Mouse (Mus musculus): ENCODE results near the gene Gmds. TPM values are rescaled to one million over a fixed set of nuclear protein-coding genes. Genes with fewer than 3 reads are reported as not detected.
A peak's percentile ranks its signal among the peaks of the same experiment; 100 is the strongest.

Gene Gmds
- total RNA-seq, 2 experiments from 2014 or later: 5.5 to 8.8 TPM

DNA sequence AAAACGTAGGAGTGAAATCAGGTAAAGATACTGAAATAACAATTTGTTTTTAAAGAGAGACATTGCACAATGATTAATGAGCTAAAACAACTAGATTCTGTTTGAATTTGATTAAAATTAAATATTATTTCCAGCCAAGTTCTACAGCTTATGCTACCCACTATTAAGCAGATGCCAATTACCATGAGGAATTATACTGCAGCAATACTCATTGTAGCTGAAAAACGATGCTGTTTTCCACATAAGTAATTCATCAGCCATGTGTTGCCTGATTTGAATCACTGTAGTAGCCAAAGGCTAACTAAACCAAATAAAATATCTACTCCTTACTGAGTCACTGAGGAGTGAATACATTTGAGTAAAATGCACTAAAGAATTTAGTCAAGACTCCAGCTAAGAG, 180.3 kb downstream of the Gmds start:
- DNase-seq: no peak

DNA sequence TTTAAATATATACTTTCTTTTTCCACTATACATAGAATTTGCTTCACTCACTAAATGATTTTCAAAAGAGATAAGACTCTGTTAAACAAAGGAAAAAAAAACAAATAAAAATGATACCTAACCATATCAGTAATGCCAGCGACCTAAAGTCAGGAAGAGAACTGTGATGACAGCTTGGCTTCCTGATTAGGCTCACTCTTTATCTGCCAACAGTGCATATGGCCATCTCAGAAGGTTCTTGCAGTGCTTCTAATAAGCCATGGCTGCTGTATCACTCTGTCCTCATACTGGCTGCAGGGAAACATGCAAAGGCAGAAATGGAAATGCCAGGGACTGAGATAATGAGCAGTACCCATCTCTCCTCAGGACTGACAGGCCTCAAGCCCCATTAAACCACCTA, 192.6 kb downstream of the Gmds start:
- no peak for DNase-seq

DNA sequence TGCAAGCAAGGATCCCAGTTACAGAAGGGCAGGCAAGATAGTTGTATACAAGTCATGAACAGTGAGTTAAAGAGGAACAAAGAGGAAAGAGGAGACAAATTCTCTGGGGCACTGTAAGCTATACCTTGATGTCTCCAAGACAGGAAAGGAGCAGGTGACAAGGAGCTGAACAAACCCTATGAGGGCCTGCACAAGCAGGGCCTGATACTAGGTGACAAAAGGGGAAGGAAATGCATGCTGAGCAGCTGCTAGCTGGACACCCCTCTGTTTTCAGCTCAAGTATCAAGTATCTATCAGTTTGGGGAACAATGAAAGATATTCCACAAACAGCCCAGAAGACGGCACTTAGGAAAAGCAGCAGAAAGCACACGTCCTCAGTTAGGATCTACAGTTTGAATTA, 193.4 kb downstream of the Gmds start:
- DNase-seq: no peak

DNA sequence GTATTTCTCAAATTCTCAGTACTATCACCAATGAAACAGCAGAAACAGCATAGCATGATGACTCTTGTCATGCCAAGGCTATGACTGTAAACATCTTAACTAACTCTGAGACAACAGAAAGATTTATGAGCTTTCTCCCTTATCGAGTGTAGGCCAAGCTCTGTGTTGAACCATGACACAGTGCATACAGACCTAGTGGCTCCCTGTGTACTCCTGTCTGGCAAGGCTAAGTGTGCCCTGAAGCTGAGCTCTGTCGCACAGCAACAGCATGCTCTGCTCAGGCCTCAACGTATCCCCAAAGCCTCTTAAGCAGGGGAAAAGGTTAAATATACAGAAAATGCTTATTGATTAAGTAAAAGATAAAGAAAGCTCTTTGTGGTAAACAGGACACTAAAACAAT, 194.9 kb downstream of the Gmds start:
- no peak for DNase-seq

DNA sequence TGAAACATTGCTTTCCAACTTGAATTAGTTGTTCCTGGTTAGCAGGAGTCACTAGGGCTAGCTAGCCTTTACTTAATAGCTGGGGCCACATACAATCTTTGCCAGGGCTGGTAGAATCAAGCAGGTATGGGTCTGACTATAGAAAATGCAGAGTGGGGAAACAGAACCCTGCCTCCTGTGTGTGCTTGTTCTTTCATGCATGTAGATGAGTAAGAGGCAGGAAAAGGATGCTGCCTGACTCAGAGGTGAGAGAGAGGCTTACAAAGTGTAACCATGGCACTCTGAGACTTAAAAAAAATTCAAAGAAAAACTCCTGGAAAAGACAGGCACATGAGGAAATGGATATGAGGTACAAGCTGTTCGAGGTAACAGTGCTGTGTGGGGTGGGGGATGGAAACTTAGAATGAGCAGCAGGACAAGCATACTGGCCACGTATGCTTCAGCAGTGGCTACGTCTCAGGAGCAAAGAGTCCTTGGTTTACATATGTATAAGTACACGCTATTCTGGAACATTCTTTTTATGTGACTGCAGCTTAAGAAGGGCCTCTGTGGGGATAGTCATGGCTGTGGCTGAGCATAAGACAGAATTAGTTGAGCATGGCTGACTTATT, 203.8 kb downstream of the Gmds start:
- DNase-seq: no peak

DNA sequence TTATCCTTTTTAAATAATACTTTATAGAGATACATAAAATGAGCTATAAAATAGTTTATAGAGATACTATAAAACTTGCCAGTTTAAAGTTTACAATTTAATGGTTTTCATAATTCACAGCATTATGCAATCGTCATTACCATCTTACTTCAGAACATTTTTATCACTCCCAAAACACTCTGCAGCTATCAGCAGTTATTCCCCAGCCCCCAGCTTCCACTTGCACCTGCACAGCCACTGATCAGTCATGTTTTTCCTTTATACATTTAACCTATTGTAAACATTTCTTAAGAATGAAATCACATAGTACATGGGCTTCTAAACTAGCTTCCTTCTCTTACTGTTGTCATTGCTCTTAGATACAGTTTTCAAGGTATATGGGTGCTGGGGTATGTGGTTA, 208.6 kb downstream of the Gmds start:
- no peak for DNase-seq

DNA sequence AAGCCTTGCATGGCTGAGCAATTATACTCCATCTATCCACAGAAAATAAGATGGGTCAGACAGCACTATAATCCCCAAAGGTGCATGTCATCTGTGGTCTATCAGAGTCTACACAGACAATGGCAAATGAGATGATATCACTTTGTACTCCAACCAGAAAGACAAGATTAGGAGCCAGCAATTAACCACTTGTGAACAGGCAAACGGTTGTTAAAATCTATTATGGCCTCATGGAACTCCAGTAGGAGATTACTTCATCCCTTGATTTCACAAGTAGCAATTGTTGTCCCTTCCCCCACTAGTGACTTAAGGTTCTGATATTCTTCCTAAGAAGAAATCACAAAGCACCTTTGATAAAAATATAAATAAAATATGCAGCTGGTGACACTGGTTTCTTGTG, 220.2 kb downstream of the Gmds start:
- no peak for DNase-seq

DNA sequence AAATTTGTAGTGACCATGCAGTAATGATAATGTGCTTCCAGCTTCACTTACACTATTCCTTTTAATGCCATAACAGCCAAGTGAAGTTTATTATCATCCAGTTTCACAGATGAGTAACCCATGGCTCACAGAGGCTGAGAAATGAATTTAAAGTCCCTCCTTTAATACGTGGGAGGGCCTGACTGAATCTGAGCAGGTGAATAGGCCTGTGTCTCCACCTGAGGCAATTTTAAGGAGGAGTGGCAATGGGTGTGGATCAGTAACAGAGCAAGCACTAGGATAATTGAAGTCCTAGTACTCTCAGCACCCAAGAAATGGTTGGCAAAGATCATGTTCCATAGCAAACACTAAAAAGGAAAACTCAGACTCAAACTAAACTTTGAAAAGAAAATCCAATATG, 223.1 kb downstream of the Gmds start:
- DNase-seq: no peak

DNA sequence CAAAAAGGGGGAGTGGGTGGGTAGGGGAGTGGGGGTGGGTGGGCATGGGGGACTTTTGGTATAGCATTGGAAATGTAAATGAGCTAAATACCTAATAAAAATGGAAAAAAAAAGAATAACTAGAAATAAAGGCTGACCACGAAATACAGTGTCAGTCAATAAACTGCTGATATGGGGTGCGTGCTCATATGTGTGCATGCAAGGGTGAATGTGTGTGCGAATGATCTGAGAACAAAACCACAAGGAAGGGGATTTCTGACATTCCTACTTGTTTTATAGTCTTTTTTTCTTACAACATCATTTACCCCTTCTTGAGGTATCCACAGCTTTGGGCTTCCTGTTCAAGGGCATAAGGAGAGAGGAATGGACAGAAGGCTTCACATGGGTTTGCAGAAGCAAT, 224.7 kb downstream of the Gmds start:
- DNase-seq: no peak

DNA sequence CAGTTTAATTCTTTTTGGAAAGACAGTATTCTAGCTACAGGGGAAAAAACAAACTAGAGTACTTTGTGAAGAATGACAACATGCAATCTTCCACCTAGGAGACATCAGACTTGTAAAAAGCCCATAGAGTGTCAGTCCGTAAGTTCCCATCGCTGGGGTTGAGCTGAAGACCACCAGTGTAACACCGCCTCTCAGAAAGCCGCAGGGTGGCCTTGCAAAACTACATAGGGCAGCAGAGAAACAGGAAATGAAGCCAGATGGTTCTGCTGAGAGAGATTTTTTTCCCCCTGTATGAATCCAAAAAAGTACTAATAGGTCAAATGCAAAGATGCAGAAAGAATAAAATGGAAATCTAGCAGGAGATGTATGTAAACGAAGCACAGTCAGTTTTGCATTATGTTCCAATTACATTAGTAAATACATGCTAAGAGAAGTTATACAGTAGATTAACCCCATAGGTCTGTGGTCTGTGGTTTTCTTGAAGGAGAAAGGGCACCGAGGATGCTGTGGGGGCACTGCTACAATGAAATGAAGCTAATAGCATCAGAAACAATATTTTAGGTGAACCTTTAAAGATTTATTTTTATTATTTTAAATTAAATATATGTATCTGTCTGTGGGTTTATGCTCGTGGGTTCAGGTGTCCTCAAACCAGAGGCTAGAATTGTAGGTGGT, 250.1 kb downstream of the Gmds start:
- no peak for DNase-seq

DNA sequence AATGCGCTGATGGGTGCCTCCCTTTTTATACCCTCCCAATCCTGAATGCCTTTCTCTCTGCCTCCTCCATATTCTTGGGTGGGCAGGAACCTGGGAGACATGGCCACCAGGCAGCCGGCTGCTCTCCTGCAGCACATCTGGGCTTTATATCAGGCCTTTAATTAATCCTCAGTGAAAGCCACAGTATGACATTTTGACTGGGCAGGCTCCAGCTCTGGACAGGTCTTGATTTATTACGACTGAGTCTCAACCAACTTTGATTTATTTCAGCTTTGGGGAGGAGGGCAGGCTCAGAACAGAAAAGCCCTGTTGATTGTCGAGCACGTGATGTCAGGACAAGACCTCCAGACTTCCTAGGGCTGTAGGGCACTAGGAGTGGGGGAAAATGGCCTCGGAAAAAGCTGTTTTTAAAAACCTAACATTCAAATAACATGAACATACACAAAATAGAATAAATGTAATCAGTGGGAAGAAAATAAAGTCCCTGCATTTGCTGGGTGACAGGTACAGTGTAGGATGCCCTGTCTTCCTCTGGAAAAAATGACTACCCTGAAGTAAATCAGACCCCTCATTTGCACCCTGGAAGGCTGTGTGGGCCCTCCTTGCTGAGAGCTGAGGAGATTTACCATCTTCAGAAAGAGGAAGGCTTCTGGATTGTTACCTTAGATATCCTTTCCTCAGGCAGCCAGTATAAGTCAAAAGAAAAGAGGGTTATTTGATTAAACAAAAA, 257.9 kb downstream of the Gmds start:
- peak; percentile 13 for DNase-seq

DNA sequence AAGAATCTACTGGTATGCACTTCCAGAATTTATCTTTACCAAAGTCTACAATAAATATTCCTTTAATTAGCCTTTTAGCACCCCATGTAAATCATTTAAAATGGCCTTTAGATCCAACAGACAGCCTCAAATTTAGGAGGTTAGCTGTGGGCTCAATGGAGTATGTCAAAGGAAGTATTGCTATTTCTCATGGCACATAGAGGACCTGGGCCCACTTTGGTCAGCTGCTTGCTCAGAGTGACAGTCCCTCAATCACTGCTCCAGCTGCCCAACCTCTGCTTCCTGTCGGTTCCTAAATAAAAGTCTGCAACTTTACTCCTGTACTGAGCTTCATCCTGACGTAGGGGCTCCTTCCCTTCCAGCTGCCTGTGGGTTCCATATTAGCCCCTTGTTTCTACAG, 264.9 kb downstream of the Gmds start:
- no peak for DNase-seq

DNA sequence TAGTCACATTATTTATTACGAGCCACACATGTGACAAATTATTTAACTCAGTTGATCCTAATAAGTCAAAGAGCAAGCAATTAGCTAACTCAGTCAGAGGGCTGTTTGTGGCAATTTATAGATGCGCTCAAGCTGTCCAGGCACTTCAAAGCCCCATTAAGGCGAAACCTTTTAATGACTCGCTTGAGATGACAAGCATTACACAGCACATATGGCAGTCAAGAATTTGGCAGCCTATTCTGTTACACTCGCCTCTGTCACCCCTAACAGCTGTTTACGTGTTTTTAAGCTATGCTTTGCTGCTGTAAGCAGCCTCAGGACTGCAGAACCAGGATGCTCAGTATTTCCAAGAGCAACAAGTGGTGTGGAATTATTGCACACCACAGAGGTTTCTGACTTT, 283.2 kb downstream of the Gmds start:
- DNase-seq: no peak

DNA sequence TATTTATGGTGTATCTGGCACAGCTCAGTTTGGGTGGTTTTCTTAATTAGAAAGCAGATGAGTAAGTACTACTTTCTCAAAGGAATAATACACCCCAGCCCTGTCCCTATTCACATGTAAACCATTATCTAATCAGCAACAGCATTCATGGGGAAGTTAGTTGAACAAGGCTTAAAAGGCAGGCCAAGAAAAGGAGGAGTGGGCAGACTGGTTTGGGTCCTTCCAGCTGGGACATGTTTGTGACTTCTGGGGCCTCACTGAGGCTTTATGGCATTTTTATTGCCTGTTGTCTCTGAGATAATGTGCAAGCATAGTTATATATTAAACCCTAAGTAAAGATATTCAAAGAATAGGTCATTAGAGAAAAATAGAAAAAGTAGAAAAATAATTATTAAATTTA, 285.0 kb downstream of the Gmds start:
- no peak for DNase-seq

DNA sequence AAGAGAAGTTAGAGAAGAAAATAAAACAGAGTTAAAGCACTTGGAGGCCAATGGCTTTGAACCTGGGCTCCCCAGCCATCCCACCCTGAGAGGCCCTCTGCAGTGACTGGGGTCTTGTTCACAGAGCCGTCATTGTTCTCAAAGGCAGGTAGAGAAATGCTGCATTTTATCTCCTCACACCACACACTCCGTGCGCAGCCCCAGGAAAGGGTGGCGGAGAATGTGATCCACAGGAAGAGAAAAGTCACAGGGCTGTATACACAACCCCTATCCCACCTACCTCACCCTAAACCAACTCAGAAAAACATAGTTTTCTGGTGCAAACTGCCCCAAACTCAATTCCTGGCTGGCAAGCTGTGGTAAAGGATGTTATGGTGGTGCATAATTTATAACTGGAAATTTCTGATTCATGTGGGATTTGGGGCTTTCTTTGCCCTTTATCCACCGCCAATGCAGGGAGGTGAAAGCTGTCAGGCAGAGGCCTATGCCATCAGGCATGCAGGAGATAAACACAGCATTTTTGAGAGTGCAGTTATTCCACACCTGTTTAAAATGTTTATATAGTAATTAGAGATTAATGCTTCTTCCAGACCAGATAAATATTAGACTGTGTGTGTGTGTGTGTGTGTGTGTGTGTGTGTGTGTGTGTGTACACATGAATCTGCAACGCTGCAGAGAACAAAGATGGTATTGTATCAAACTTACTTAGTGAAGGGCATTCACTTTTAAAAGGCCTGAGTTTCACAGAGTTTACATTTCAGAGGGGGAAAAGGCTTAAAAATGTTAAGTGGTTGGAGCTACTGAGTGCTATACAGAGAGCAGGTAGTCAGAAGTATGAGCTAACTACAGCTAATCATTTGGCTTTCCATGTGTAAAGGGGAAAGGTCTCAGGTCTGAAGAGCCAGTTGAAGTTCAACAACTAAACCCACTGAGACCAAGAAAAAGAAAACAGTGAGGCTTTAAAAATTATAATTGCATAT, 290.3 kb downstream of the Gmds start:
- no peak for DNase-seq

DNA sequence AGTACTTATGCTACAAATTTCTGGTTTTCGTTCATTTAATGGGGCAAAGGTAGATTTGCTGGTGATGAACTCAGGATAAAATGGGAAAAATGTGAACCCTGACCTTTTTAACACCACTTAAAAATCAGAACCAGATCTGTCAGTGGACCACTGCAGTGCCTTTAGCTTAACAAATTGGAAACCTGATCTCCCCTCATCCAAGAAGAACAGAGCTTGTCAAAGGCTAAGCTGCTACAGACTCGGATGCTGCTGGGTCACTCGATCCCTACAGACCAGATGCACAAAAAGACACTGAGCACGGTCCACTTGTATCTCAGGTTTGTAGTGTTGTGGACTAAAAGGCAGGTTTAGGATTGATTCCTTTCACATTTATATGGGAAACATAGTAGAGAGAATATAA, 291.6 kb downstream of the Gmds start:
- DNase-seq: no peak

DNA sequence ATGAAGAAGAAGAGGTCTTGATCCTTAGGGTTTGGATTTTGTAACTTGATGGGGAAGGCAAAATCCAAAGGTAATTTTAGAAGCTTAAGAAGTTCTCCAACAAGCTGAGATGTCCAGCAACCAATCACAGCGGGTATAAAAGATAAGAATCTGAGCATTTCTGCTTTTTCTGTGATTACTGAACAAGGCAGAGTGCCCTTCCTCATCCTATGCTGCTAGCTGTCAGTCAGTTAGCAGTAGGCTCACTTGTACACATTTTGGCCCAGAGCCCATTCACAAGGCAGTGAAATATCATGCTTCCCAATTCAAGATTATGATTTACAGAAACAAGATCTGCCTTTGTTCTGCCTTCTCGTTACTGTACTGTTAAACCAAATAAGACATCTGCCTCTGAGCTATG, 295.8 kb downstream of the Gmds start:
- DNase-seq: no peak

DNA sequence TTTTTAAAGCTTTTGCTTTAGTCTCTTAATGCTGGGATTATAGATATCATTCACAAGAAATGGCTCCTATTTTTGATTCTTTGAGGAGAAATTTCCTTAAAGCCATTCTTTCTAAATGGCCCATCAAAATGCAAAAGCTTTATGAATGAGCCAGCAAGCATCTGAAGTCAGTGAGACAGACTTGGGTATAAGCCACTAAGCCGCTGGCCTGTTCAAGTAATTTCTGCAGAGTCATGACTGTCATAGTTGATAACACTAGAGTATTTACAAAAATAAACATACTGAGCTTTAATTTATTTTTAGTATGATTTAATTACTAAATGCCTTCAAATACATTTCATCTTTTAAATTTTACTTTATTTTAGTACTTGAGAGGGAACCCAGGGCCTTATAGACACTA, 297.7 kb downstream of the Gmds start:
- DNase-seq: no peak

DNA sequence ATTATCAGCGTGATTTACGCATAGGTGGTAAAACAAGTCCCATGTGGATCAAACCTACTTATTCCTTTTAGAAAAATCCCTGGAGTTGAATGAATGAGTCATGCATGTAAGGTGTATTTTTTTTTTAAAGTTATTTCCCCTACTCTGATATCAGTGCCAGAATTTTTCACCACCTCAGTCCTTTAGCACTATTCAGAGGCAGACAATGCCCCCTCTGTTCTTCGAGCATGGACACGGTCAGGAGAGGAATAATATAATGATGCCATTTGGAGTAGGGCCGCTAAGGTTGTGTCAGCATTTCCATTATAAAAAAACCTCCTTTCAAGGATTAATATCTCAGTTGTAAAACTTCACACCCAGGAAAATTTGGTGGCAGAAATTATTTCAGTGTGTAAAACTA, 301.6 kb downstream of the Gmds start:
- DNase-seq: no peak

DNA sequence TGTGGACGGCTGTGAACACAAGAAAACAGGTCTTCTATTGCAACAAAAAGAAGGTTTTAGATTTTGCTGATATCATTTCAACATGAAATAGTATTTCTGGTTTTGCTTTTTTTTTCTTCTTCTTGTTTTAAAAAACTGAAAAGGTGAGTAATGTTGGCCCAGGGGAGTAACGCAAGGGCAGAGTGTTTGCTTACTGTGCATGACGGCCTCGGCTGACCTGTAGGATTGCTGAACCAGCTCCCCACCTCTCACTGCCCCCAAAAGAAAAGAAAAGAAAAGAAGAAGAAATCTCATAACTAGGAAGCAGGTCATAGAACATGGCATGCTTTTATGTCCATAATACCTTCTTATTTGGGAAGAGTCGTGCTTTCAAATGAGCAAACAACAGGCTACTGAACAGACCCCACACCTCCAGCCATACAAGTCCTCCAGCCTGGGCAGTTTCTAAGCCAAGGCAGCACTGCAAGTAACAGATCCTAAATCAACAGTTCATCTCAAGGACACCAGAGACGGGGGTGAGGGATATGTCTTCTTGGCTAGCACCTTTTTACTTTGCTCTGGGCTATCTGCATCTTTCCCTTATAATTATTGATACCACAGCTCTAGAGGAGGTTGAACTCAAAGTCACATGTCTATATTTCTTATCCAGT, 303.6 kb downstream of the Gmds start:
- DNase-seq: no peak

DNA sequence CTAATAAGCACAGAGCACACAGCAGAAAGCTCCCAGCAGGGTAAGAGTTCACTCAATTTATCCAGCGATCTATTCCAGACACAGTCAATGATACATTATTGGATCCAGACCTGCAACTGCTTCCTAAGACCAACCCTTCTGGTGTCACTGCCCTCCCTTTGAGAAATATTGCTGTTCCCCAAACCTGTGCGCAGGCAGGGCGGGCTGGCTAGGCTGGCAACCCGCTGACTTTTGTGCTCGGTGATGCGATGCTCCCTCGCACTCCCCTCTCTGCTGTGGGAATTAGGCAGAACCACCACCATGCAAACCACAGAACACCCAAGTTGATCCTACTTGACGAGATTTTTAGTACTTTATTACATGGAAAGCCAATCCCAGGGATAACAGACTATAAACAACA, 304.4 kb downstream of the Gmds start:
- no peak for DNase-seq
